Mouse (Mus musculus): Measurements from ENCODE around the gene Gne. TPM values are rescaled to one million over a fixed set of nuclear protein-coding genes. Genes with fewer than 3 reads are reported as not detected.
A peak's percentile ranks its signal among the peaks of the same experiment; 100 is the strongest.

Gne gene
- polyA plus RNA-seq (2015; fragmentation: Nextera tagmentation; extraction: Ambion mirVana), result 38.3 and 40.8 TPM in 2 replicates

DNA sequence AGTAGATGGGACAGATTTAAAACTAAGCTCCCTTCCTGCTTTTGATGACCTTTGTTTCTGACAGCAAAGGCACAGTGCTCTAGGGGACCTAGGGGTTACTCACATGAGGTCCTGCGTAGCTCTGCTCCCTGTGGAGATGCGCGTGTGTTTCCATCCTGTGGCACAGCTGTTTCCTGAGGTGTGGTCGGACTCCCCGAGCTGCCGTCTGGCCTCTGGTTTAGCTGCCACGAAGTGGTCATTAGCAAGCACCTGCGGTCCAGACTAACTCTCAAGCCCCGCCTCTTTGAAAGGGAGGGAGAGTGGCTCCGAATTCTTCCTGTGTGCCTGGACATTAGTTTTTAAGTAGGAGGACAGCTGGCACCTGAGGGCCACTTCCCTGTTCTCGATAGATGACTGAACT lies at the start of gene Gne:
TSS of gene Gne (minus strand) at position 233 of the 400 bp plus-strand sequence.
- H3K9ac ChIP-seq (ENCODE audit: low read length), result no peak within 1 kb of the TSS
- H3K27ac ChIP-seq (ENCODE audit: low read length), result no peak within 1 kb of the TSS
- no peaks in the 10 kb centered on the region for H3K36me3 ChIP-seq (ENCODE audit: control insufficient read depth, insufficient read depth)
- H3K27me3 ChIP-seq (ENCODE audit: control insufficient read depth, insufficient read depth, low read length), result no peaks in the 10 kb centered on the region
- peak within 1 kb of the TSS; percentile 14 for H3K4me2 ChIP-seq (ENCODE audit: low read depth, low read length)
- no peaks in the 10 kb centered on the region for H3K9me3 ChIP-seq (replicated peaks; ENCODE audit: control insufficient read depth, low read length)
- H3K4me1 ChIP-seq (ENCODE audit: control insufficient read depth, insufficient read depth, low read length), result no peaks in the 10 kb centered on the region
- 17% methylated on average over 11 of the region's 11 CpGs for WGBS
- H3K4me3 ChIP-seq (ENCODE audit: low read length), result 0 out of 2 replicates have a peak within 1 kb of the TSS, but pooled peaks have one; percentile 0
- peak; percentile 41; the same call in 1 of the 2 replicates for ATAC-seq (replicated peaks; ENCODE audit: extremely low read depth, insufficient read depth, low FRiP score)

DNA sequence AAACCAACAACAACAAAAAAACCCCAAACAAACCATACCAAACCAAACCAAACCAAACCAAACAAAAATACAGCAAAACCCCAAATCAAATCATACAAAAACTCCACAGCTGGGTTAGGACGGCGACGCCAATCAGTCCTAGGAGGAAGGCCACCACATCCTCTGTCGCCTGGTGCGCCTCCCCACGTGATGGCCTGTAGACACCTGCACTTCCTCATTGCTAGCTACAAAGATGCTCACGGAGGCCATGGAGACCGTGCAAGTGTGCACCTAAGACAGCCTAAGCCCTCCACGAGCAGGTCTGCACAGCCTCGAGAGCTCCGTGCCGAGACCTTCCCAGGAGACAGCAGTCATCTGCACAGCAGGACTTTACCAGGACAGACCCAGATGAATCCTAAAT lies 42.8 kb upstream of the Gne start:
- no peak for ATAC-seq (replicated peaks; ENCODE audit: extremely low read depth, insufficient read depth, low FRiP score)
- WGBS, result 86% methylated on average over 12 of the region's 12 CpGs
- Histone ChIP-seq H3K4me3 (ENCODE audit: low read length) (no peak overlapping the region), H3K36me3 (ENCODE audit: control insufficient read depth, insufficient read depth) (peaks cover 41% of the 10 kb centered on the region), H3K4me1 (ENCODE audit: control insufficient read depth, insufficient read depth, low read length) (no peaks in the 10 kb centered on the region), H3K9ac (ENCODE audit: low read length) (no peak overlapping the region), H3K27ac (ENCODE audit: low read length) (no peak overlapping the region), H3K27me3 (ENCODE audit: control insufficient read depth, insufficient read depth, low read length) (no peaks in the 10 kb centered on the region), H3K4me2 (ENCODE audit: low read depth, low read length) (no peak overlapping the region), H3K9me3 (replicated peaks; ENCODE audit: control insufficient read depth, low read length) (no peaks in the 10 kb centered on the region)

DNA sequence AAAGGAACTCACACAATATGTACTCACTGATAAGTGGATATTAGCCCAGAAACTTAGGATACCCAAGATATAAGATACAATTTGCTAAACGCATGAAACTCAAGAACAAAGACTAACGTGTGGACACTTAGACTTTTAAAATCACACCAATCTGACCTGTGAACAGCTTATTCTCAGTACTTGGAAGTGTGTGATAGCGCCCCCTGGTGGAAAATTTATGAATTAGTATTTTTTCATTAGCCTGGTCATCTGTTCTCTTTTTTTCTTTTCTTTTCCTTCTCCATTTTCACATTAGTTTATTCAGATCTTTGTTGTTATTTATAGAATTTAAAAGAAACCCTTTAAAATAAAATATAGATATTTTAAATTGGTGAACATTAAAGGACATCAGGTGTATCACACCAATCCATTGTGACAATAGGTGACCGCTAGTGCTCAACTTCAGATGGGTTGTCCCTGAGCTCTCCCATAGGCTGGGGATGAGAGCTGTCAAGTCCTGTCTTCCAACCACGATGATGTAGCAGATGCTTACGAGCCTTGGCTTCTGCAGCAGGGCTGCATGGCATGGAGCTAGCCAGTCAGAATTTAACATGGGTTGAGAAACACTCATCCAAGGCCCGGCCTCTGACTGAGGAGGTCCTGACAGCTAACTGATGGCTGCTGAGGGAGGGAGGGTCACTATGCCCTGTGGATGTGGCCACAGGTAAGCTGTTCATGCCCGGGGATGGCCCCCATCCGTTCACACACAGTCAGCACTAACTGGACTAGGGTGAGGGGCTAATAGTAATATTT lies 35.6 kb upstream of the Gne start:
- no peaks in the 10 kb centered on the region for H3K4me1 ChIP-seq (ENCODE audit: control insufficient read depth, insufficient read depth, low read length)
- WGBS, result 44% methylated on average over 9 of the region's 9 CpGs
- H3K9ac ChIP-seq (ENCODE audit: low read length), result no peak overlapping the region
- H3K4me2 ChIP-seq (ENCODE audit: low read depth, low read length), result no peak overlapping the region
- no peak for ATAC-seq (replicated peaks; ENCODE audit: extremely low read depth, insufficient read depth, low FRiP score)
- H3K9me3 ChIP-seq (replicated peaks; ENCODE audit: control insufficient read depth, low read length), result no peaks in the 10 kb centered on the region
- H3K4me3 ChIP-seq (ENCODE audit: low read length), result no peak overlapping the region
- H3K27me3 ChIP-seq (ENCODE audit: control insufficient read depth, insufficient read depth, low read length), result no peaks in the 10 kb centered on the region
- H3K27ac ChIP-seq (ENCODE audit: low read length), result no peak overlapping the region
- no peaks in the 10 kb centered on the region for H3K36me3 ChIP-seq (ENCODE audit: control insufficient read depth, insufficient read depth)

DNA sequence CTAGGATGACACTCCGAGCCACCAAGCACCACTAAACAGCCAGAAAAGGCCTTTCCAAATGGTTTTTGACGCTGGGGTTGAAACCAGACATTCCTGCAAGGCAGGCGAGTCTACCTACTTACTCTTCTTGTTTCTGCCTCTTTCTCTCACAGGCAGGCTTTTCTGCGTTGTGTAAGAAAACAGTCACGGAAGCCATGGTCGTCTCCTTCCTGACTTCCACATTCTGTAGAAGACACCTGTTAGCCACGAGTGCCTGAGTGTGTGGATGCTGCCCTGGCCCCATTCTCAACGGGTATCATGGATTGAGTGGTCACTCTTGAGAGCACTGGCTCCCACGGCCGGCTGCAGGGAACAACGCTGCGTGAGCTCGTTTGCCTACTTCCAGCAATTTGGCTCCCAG lies 31.1 kb upstream of the Gne start:
- H3K9ac ChIP-seq (ENCODE audit: low read length), result no peak overlapping the region
- no peak for ATAC-seq (replicated peaks; ENCODE audit: extremely low read depth, insufficient read depth, low FRiP score)

DNA sequence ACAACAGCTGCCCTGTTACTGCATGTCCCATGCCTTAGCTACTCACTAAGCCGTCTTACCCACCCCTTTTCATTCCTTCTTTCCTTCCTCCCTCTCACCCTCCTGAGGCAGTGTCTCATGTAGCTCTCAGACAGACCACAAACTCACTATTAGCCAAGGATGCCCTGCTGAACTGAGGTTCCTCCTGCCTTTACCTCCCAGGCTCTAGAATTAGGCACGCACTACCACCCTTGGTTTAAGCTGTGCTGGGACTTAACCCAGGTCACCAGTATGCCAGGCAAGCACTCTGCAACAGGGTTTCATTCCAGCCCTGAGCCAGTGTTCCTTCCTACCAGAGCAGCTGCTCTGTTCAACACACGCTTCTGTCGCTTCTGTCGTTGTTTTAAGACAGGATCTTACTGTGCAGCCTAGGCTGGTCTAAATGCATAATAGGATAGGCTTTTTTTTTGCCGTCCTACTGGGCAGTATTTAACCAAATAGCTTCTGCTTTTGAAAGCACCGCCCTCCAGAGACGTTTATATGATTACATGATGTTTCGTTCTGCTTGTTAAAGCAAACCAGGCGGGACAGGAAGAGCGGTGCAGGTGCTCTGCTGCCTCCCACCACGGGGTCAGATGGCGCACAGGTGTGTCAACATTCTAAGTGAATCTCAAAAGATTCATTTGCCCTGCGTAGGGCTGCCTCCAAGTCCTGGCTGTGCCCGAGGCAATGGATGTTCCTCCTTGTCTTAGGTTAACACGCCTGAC lies 29.6 kb upstream of the Gne start:
- Histone ChIP-seq H3K27ac (ENCODE audit: low read length) (peak overlapping the region; percentile 56), H3K36me3 (ENCODE audit: control insufficient read depth, insufficient read depth) (no peaks in the 10 kb centered on the region)
- ATAC-seq (replicated peaks; ENCODE audit: extremely low read depth, insufficient read depth, low FRiP score), result 0 out of 2 replicates have a peak, but pooled peaks have one; percentile 17

More for the DNA sequence above, 31.1 kb upstream of the Gne start:
- H3K27ac ChIP-seq (ENCODE audit: low read length), result no peak overlapping the region
- H3K4me3 ChIP-seq (ENCODE audit: low read length), result no peak overlapping the region
- H3K4me2 ChIP-seq (ENCODE audit: low read depth, low read length), result no peak overlapping the region
- WGBS, result 81% methylated on average over 13 of the region's 13 CpGs
- H3K27me3 ChIP-seq (ENCODE audit: control insufficient read depth, insufficient read depth, low read length), result no peaks in the 10 kb centered on the region
- H3K36me3 ChIP-seq (ENCODE audit: control insufficient read depth, insufficient read depth), result no peaks in the 10 kb centered on the region
- H3K4me1 ChIP-seq (ENCODE audit: control insufficient read depth, insufficient read depth, low read length), result peaks cover 21% of the 10 kb centered on the region
- no peaks in the 10 kb centered on the region for H3K9me3 ChIP-seq (replicated peaks; ENCODE audit: control insufficient read depth, low read length)

DNA sequence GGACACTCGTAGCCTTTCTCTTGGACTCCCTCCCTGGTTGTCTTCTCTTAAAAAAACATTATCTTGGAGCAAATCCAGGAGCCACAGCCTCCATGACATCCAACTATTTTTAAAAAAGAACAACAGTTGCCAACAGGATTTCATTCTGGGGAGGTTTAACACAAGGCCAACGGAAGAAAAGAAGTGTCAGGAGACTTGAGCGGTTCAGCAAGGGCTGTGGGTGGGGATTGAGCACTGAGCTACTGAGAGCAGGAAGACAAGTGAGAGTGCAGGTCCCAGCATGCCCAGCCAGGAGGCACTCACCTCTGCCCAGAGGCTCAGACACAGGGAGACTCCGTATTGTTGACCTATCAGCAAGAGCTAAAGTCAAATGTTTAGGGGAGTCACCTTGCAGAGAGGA lies 28.8 kb upstream of the Gne start:
- Histone ChIP-seq H3K4me1 (ENCODE audit: control insufficient read depth, insufficient read depth, low read length) (peaks cover 24% of the 10 kb centered on the region), H3K27ac (ENCODE audit: low read length) (peak overlapping the region; percentile 56), H3K4me2 (ENCODE audit: low read depth, low read length) (peak overlapping the region; percentile 32), H3K4me3 (ENCODE audit: low read length) (no peak overlapping the region), H3K36me3 (ENCODE audit: control insufficient read depth, insufficient read depth) (no peaks in the 10 kb centered on the region), H3K9me3 (replicated peaks; ENCODE audit: control insufficient read depth, low read length) (no peaks in the 10 kb centered on the region), H3K9ac (ENCODE audit: low read length) (no peak overlapping the region; the same call in none of the 2 replicates), H3K27me3 (ENCODE audit: control insufficient read depth, insufficient read depth, low read length) (no peaks in the 10 kb centered on the region)
- peak; percentile 69 for ATAC-seq (replicated peaks; ENCODE audit: extremely low read depth, insufficient read depth, low FRiP score)
- WGBS, result 15% methylated on average over 4 of the region's 4 CpGs

More for the DNA sequence above, 29.6 kb upstream of the Gne start:
- H3K4me3 ChIP-seq (ENCODE audit: low read length), result no peak overlapping the region
- peak overlapping the region; percentile 42 for H3K9ac ChIP-seq (ENCODE audit: low read length)
- peaks cover 21% of the 10 kb centered on the region for H3K4me1 ChIP-seq (ENCODE audit: control insufficient read depth, insufficient read depth, low read length)
- WGBS, result 38% methylated on average over 16 of the region's 16 CpGs
- peak overlapping the region; percentile 32 for H3K4me2 ChIP-seq (ENCODE audit: low read depth, low read length)
- H3K9me3 ChIP-seq (replicated peaks; ENCODE audit: control insufficient read depth, low read length), result no peaks in the 10 kb centered on the region
- no peaks in the 10 kb centered on the region for H3K27me3 ChIP-seq (ENCODE audit: control insufficient read depth, insufficient read depth, low read length)

DNA sequence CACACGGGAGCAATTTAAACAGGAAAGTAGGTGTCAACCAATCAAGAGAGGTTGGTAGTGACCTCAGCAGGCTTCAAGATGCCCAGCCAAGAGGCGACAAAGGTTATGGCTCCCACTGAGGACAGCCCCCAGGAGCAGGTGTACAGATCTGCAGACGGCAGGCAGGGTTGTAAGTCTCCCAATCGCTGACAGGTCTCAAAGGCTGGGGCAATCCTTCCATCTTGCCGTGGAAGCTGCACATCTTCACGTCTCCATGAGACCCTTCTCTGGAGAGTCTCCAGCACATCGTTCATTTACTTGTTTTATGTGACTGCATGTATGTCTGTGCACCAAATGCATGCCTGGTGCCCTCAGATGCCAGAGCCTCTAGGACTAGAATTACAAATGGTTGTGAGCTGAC lies 26.8 kb upstream of the Gne start:
- H3K36me3 ChIP-seq (ENCODE audit: control insufficient read depth, insufficient read depth), result no peaks in the 10 kb centered on the region
- no peak overlapping the region for H3K4me2 ChIP-seq (ENCODE audit: low read depth, low read length)
- H3K27ac ChIP-seq (ENCODE audit: low read length), result peak overlapping the region; percentile 51
- ATAC-seq (replicated peaks; ENCODE audit: extremely low read depth, insufficient read depth, low FRiP score), result no peak
- 84% methylated on average over 7 of the region's 7 CpGs for WGBS
- no peak overlapping the region for H3K4me3 ChIP-seq (ENCODE audit: low read length)
- H3K9ac ChIP-seq (ENCODE audit: low read length), result no peak overlapping the region
- H3K4me1 ChIP-seq (ENCODE audit: control insufficient read depth, insufficient read depth, low read length), result peaks cover 38% of the 10 kb centered on the region
- H3K27me3 ChIP-seq (ENCODE audit: control insufficient read depth, insufficient read depth, low read length), result no peaks in the 10 kb centered on the region
- no peaks in the 10 kb centered on the region for H3K9me3 ChIP-seq (replicated peaks; ENCODE audit: control insufficient read depth, low read length)

DNA sequence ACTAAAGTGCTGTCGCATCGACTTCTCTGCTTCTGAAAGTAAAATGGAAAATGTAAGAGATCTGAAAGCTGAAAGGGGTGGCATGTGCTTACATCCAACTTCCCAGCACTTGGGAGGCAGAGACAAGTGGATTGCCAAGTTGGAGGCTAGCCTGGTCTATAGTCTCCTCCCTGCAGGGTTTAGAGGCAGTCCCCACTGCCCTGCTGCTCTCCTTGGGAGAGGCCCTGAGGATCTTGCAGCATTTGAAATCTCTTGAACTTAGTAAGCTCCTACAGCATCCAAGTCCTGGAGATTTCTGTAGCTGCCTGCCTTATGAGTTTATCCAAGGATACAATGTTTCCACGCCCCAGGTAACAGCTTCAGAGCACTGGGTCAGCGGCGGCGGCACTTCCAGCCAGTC lies 24.3 kb upstream of the Gne start:
- Histone ChIP-seq H3K27me3 (ENCODE audit: control insufficient read depth, insufficient read depth, low read length) (no peaks in the 10 kb centered on the region), H3K9me3 (replicated peaks; ENCODE audit: control insufficient read depth, low read length) (no peaks in the 10 kb centered on the region), H3K4me2 (ENCODE audit: low read depth, low read length) (no peak overlapping the region), H3K9ac (ENCODE audit: low read length) (no peak overlapping the region), H3K4me1 (ENCODE audit: control insufficient read depth, insufficient read depth, low read length) (peaks cover 44% of the 10 kb centered on the region), H3K4me3 (ENCODE audit: low read length) (no peak overlapping the region), H3K27ac (ENCODE audit: low read length) (no peak overlapping the region), H3K36me3 (ENCODE audit: control insufficient read depth, insufficient read depth) (no peaks in the 10 kb centered on the region)
- no peak for ATAC-seq (replicated peaks; ENCODE audit: extremely low read depth, insufficient read depth, low FRiP score)
- 81% methylated on average over 6 of the region's 6 CpGs for WGBS

DNA sequence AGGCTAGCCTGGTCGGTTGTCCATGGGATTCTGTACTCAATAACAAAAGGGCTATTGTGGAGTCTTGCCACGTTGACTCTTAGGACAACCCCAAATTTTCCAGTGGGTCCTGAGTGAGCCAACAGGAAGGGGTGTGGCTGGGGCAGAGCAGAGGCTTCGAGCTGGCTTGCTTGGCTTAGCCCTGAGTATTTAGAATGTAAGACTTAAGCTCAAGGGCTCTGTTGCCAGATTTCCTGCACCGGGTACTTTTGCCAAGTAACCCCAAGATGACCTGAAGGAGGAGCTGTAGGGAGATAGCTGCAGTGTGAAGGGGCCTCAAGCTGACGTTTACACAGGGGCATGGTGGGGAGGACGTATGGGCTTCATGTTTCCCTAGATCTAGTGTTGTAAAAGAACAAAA lies 23.4 kb upstream of the Gne start:
- H3K4me3 ChIP-seq (ENCODE audit: low read length), result peak overlapping the region; percentile 40
- H3K4me2 ChIP-seq (ENCODE audit: low read depth, low read length), result peak overlapping the region; percentile 58
- WGBS, result 31% methylated on average over 6 of the region's 6 CpGs

More for the DNA sequence above, 23.4 kb upstream of the Gne start:
- peak overlapping the region; percentile 45; the same call in 1 of the 2 replicates for H3K9ac ChIP-seq (ENCODE audit: low read length)
- H3K9me3 ChIP-seq (replicated peaks; ENCODE audit: control insufficient read depth, low read length), result no peaks in the 10 kb centered on the region
- ATAC-seq (replicated peaks; ENCODE audit: extremely low read depth, insufficient read depth, low FRiP score), result 0 out of 2 replicates have a peak, but pooled peaks have one; percentile 8
- peaks cover 35% of the 10 kb centered on the region for H3K4me1 ChIP-seq (ENCODE audit: control insufficient read depth, insufficient read depth, low read length)
- H3K27me3 ChIP-seq (ENCODE audit: control insufficient read depth, insufficient read depth, low read length), result no peaks in the 10 kb centered on the region
- H3K36me3 ChIP-seq (ENCODE audit: control insufficient read depth, insufficient read depth), result no peaks in the 10 kb centered on the region
- H3K27ac ChIP-seq (ENCODE audit: low read length), result peak overlapping the region; percentile 88
